Mouse (Mus musculus) mesoderm, embryonic 11.5 days (tissue): ENCODE results near the gene Pcsk6.
A peak's percentile ranks its signal among the peaks of the same experiment; 100 is the strongest.

Source experiments
- DNase-seq: peaks from one replicate; pipeline ENCODE4 v3.0.0-alpha.2; 2012; ENCODE audit warnings: low read depth, low spot score

Gene Pcsk6

GRCm38 (mm10) chr7:65940988-65941387, 79.5 kb downstream of the Pcsk6 start:
- no peak for DNase-seq

GRCm38 (mm10) chr7:65945342-65945993, 83.9 kb downstream of the Pcsk6 start:
- DNase-seq: no peak

- no peak for DNase-seq
Observed at GRCm38 (mm10) chr7:65946397-65946796, 84.9 kb downstream of the Pcsk6 start.

- DNase-seq: no peak
Observed at GRCm38 (mm10) chr7:65948891-65949290, 87.4 kb downstream of the Pcsk6 start.

GRCm38 (mm10) chr7:65954583-65954982, 93.0 kb downstream of the Pcsk6 start:
- no peak for DNase-seq

- DNase-seq: peak; percentile 82
Observed at GRCm38 (mm10) chr7:65955304-65956220, 94.0 kb downstream of the Pcsk6 start.

- DNase-seq: no peak
Observed at GRCm38 (mm10) chr7:65957245-65957644, 95.7 kb downstream of the Pcsk6 start.

GRCm38 (mm10) chr7:65958105-65958504, 96.6 kb downstream of the Pcsk6 start:
- no peak for DNase-seq

GRCm38 (mm10) chr7:65959221-65959924, 97.8 kb downstream of the Pcsk6 start:
- DNase-seq: no peak

GRCm38 (mm10) chr7:65962611-65963010, 101.1 kb downstream of the Pcsk6 start:
- DNase-seq: no peak

GRCm38 (mm10) chr7:65964398-65964797, 102.9 kb downstream of the Pcsk6 start:
- no peak for DNase-seq

GRCm38 (mm10) chr7:65971301-65971700, 109.8 kb downstream of the Pcsk6 start:
- no peak for DNase-seq

- no peak for DNase-seq
Observed at GRCm38 (mm10) chr7:65977286-65977685, 115.8 kb downstream of the Pcsk6 start.

GRCm38 (mm10) chr7:65977977-65978376, 116.4 kb downstream of the Pcsk6 start:
- DNase-seq: no peak

- DNase-seq: no peak
Observed at GRCm38 (mm10) chr7:65978996-65979823, 117.7 kb downstream of the Pcsk6 start.

- DNase-seq: no peak
Observed at GRCm38 (mm10) chr7:65980000-65980399, 118.5 kb downstream of the Pcsk6 start.

GRCm38 (mm10) chr7:65982057-65982456, 120.5 kb downstream of the Pcsk6 start:
- DNase-seq: no peak

GRCm38 (mm10) chr7:65988249-65988648, 126.7 kb downstream of the Pcsk6 start:
- DNase-seq: no peak

GRCm38 (mm10) chr7:65988709-65989108, 127.2 kb downstream of the Pcsk6 start:
- no peak for DNase-seq

GRCm38 (mm10) chr7:65992329-65992728, 130.8 kb downstream of the Pcsk6 start:
- DNase-seq: no peak

GRCm38 (mm10) chr7:65993410-65993809, 131.9 kb downstream of the Pcsk6 start:
- no peak for DNase-seq
